Mouse (Mus musculus): ENCODE measurements around the gene Nek7. TPM values are rescaled to one million over a fixed set of nuclear protein-coding genes. Genes with fewer than 3 reads are reported as not detected.

Nek7 gene
- polyA plus RNA-seq, 1 experiment from 2014 or later: 24.5 TPM

GRCm38 (mm10) chr1:138517360-138518099, 102.4 kb downstream of the Nek7 start:
- no peak for ATAC-seq
- no peaks in the 10 kb centered on the region for H3K27me3 ChIP-seq (replicated peaks)
- no peaks in the 10 kb centered on the region for H3K9me3 ChIP-seq
- H3K4me3 ChIP-seq (replicated peaks): no peak overlapping the region
- H3K36me3 ChIP-seq: no peaks in the 10 kb centered on the region
- no peaks in the 10 kb centered on the region for H3K4me1 ChIP-seq (replicated peaks)
- no peak overlapping the region for H3K9ac ChIP-seq
- no peak overlapping the region; the same call in 1 of the 2 replicates for H3K4me2 ChIP-seq (replicated peaks)
- H3K27ac ChIP-seq: no peak overlapping the region
- 39% methylated on average over 6 of the region's 6 CpGs for WGBS

- no peaks in the 10 kb centered on the region for H3K27me3 ChIP-seq (replicated peaks)
- H3K4me1 ChIP-seq (replicated peaks): no peaks in the 10 kb centered on the region
- no peak for ATAC-seq
- no peaks in the 10 kb centered on the region for H3K36me3 ChIP-seq
- 73% methylated on average over 2 of the region's 2 CpGs for WGBS
- H3K9me3 ChIP-seq: no peaks in the 10 kb centered on the region
- H3K27ac ChIP-seq: no peak overlapping the region
- no peak overlapping the region for H3K9ac ChIP-seq
- no peak overlapping the region for H3K4me2 ChIP-seq (replicated peaks)
- H3K4me3 ChIP-seq (replicated peaks): no peak overlapping the region
Observed at GRCm38 (mm10) chr1:138516946-138517345, 103.0 kb downstream of the Nek7 start.

- Histone ChIP-seq H3K27me3 (replicated peaks) (no peaks in the 10 kb centered on the region), H3K36me3 (no peaks in the 10 kb centered on the region), H3K4me1 (replicated peaks) (no peaks in the 10 kb centered on the region), H3K27ac (no peak overlapping the region), H3K9ac (no peak overlapping the region), H3K4me3 (replicated peaks) (no peak overlapping the region), H3K4me2 (replicated peaks) (no peak overlapping the region), H3K9me3 (no peaks in the 10 kb centered on the region)
- ATAC-seq: no peak
- 79% methylated on average over 9 of the region's 9 CpGs for WGBS
Observed at GRCm38 (mm10) chr1:138515362-138515761, 104.6 kb downstream of the Nek7 start.

DNA sequence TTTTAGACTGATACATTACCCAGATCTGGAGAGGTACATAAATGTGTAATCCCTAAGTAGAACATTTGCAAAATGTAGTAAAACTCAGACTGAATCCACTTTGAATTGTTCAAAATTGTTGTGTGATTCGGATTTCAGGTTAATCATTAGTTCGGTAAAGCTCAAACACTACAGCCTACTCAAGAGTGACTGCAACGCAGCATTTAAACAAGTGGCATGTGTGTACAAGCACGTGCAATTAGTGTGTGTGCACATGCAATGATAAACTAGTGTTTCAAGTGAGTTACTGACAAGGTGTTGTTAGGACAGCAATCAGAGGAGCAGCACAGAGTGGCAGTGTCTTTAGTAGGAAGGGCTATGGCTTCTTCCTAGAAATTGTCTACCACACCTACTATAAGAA, 106.0 kb downstream of the Nek7 start:
- no peak for ATAC-seq
- H3K9me3 ChIP-seq: no peaks in the 10 kb centered on the region
- H3K4me2 ChIP-seq (replicated peaks): no peak overlapping the region
- H3K27ac ChIP-seq: no peak overlapping the region
- H3K9ac ChIP-seq: no peak overlapping the region
- no peaks in the 10 kb centered on the region for H3K27me3 ChIP-seq (replicated peaks)
- 62% methylated on average over 4 of the region's 4 CpGs for WGBS
- no peak overlapping the region for H3K4me3 ChIP-seq (replicated peaks)
- H3K4me1 ChIP-seq (replicated peaks): no peaks in the 10 kb centered on the region
- H3K36me3 ChIP-seq: no peaks in the 10 kb centered on the region

GRCm38 (mm10) chr1:138510566-138510965, 109.4 kb downstream of the Nek7 start:
- H3K36me3 ChIP-seq: no peaks in the 10 kb centered on the region
- peak; percentile 75 for ATAC-seq
- WGBS: 36% methylated on average over 4 of the region's 4 CpGs
- no peaks in the 10 kb centered on the region for H3K9me3 ChIP-seq
- H3K27me3 ChIP-seq (replicated peaks): no peaks in the 10 kb centered on the region
- no peak overlapping the region for H3K9ac ChIP-seq
- no peaks in the 10 kb centered on the region for H3K4me1 ChIP-seq (replicated peaks)
- H3K27ac ChIP-seq: no peak overlapping the region
- H3K4me3 ChIP-seq (replicated peaks): no peak overlapping the region
- no peak overlapping the region for H3K4me2 ChIP-seq (replicated peaks)

DNA sequence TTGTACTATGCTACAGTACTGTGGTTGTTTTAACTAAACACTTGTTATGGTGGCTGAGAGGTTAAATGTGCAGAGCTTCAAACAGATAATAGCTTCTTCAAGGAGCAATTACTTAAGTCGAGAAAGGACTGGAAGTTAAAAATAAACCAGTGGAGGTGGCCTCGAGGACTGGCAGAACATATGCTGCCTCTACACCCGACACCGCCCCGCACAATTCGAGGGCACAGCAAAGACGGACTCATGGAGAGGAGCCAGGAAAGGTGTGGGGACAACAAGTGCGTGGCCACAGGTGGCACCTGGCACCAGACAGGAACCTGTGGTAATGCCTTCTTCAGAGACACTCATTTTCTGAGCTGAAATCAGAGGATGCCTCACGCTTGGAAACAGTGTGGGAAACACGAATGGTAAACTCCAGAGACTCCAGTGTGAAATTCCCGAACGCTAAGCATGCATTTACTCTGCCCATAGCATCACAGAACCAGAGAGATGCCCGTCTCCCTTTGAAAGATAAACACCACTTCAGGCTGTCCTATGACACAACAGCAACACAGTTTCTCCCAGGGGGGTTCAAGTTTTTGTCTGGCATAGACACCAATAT, 112.4 kb downstream of the Nek7 start:
- no peak for ATAC-seq
- Histone ChIP-seq H3K27me3 (replicated peaks) (no peaks in the 10 kb centered on the region), H3K4me3 (replicated peaks) (no peak overlapping the region), H3K4me1 (replicated peaks) (no peaks in the 10 kb centered on the region), H3K27ac (no peak overlapping the region), H3K36me3 (no peaks in the 10 kb centered on the region), H3K9ac (no peak overlapping the region), H3K4me2 (replicated peaks) (no peak overlapping the region), H3K9me3 (no peaks in the 10 kb centered on the region)
- WGBS: 52% methylated on average over 13 of the region's 13 CpGs

GRCm38 (mm10) chr1:138507014-138507413, 112.9 kb downstream of the Nek7 start:
- 0 out of 2 replicates have a peak, but pooled peaks have one; percentile 20 for ATAC-seq
- Histone ChIP-seq H3K4me3 (replicated peaks) (no peak overlapping the region), H3K27me3 (replicated peaks) (no peaks in the 10 kb centered on the region), H3K36me3 (no peaks in the 10 kb centered on the region), H3K27ac (no peak overlapping the region), H3K4me1 (replicated peaks) (no peaks in the 10 kb centered on the region), H3K9ac (no peak overlapping the region), H3K4me2 (replicated peaks) (no peak overlapping the region), H3K9me3 (no peaks in the 10 kb centered on the region)
- WGBS: 42% methylated on average over 4 of the region's 4 CpGs

- Histone ChIP-seq H3K4me2 (replicated peaks) (no peak overlapping the region), H3K9me3 (no peaks in the 10 kb centered on the region), H3K27me3 (replicated peaks) (no peaks in the 10 kb centered on the region), H3K27ac (no peak overlapping the region), H3K9ac (no peak overlapping the region), H3K4me1 (replicated peaks) (no peaks in the 10 kb centered on the region), H3K36me3 (no peaks in the 10 kb centered on the region), H3K4me3 (replicated peaks) (no peak overlapping the region)
- WGBS: 51% methylated on average over 5 of the region's 5 CpGs
- no peak for ATAC-seq
Observed at GRCm38 (mm10) chr1:138504228-138504627, 115.7 kb downstream of the Nek7 start.

DNA sequence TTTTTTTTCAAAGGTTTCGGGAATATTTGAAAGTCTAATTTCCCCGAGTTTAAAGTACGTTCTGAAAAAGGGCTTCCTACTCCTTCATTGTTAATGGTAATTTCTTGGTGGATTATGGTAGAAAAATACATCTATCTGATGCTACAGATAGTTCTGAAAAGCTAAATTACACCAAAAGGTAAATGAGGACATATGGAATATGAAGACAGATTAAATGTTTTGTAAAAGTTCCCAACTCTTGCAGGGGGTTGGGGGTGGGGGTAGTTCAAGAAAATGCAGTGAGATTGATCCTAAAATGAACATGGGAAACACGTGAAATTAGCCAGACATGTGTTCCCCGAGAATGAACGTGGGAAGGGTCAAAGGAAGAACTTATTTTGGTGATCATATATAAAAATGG, 119.2 kb downstream of the Nek7 start:
- ATAC-seq: no peak
- WGBS: 81% methylated on average over 6 of the region's 6 CpGs
- Histone ChIP-seq H3K27me3 (replicated peaks) (no peaks in the 10 kb centered on the region), H3K9me3 (no peaks in the 10 kb centered on the region), H3K4me3 (replicated peaks) (no peak overlapping the region), H3K4me1 (replicated peaks) (no peaks in the 10 kb centered on the region), H3K4me2 (replicated peaks) (no peak overlapping the region), H3K9ac (no peak overlapping the region), H3K27ac (no peak overlapping the region), H3K36me3 (no peaks in the 10 kb centered on the region)

- WGBS: 49% methylated on average over 10 of the region's 10 CpGs
- Histone ChIP-seq H3K4me3 (replicated peaks) (no peak overlapping the region), H3K4me2 (replicated peaks) (no peak overlapping the region), H3K9me3 (no peaks in the 10 kb centered on the region), H3K36me3 (no peaks in the 10 kb centered on the region), H3K9ac (no peak overlapping the region), H3K4me1 (replicated peaks) (no peaks in the 10 kb centered on the region), H3K27me3 (replicated peaks) (no peaks in the 10 kb centered on the region), H3K27ac (no peak overlapping the region)
- ATAC-seq: no peak
Observed at GRCm38 (mm10) chr1:138500155-138500554, 119.8 kb downstream of the Nek7 start.

DNA sequence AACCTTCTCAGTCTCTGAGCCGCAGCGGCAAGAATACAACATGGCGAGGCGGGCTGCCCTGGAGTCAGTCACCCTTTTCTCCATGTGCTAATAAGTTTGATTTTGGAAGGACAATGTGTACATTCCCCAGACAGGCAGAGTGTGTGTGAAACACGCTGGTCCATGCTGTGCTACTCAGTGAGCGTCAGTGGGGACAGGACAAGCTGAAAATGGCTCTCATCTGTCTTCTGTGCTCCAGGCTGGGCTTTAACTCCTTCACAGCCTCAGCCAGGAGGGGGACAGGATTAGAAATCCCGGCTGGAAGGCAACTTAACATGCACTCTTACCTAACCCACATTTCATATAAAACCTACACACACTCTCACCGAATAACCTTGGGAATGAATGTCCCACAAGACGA, 120.5 kb downstream of the Nek7 start:
- no peak overlapping the region for H3K4me2 ChIP-seq (replicated peaks)

DNA sequence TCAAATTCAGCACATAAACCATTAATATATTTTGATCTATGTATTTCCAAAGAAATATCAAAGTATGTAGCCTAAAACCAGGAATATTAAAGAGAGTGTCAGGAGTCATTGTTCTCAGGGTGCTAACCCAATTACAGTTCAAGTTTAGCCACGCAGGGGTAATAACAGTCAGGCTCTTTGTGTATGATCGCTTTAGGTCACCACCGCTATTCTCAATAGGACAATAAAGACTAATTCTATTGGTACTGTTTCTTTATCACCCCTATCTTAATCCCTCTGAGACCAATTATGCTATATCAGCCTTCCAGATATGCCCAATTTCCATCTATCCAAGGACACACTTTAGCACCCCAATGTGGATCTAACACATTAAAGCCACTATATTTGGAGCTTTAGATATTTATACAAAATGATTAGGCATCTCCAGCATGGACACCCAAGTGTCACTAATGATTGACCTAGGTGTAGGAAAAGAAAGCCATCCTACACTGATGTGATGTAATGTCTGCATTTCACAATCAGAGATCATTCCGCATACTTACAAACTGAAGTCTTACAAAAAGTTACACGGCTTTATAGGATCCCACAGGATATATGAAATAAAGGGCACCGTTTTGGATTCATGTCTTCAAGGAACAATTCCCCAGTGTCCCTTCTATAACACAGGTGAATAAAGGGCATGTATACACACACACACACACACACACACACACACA, 128.4 kb downstream of the Nek7 start:
- 81% methylated on average over 6 of the region's 6 CpGs for WGBS

More for the DNA sequence above, 120.5 kb downstream of the Nek7 start:
- Histone ChIP-seq H3K27me3 (replicated peaks) (no peaks in the 10 kb centered on the region), H3K4me1 (replicated peaks) (no peaks in the 10 kb centered on the region), H3K27ac (no peak overlapping the region), H3K9ac (no peak overlapping the region), H3K36me3 (no peaks in the 10 kb centered on the region), H3K4me3 (replicated peaks) (no peak overlapping the region), H3K9me3 (no peaks in the 10 kb centered on the region)
- no peak for ATAC-seq
- WGBS: 60% methylated on average over 9 of the region's 9 CpGs

More for the DNA sequence above, 128.4 kb downstream of the Nek7 start:
- H3K4me2 ChIP-seq (replicated peaks): no peak overlapping the region
- no peaks in the 10 kb centered on the region for H3K27me3 ChIP-seq (replicated peaks)
- H3K27ac ChIP-seq: no peak overlapping the region
- H3K9ac ChIP-seq: no peak overlapping the region
- no peak overlapping the region for H3K4me3 ChIP-seq (replicated peaks)
- H3K9me3 ChIP-seq: no peaks in the 10 kb centered on the region
- ATAC-seq: no peak
- H3K36me3 ChIP-seq: no peaks in the 10 kb centered on the region
- H3K4me1 ChIP-seq (replicated peaks): no peaks in the 10 kb centered on the region

All from intestine, embryonic 15.5 days (tissue).